Mouse (Mus musculus) brain, adult 2 months (tissue): ENCODE measurements around the gene Msi2.

Experiments used
- DNase-seq: peaks from one replicate; pipeline ENCODE4 v3.0.0; 2011; ENCODE audit warnings: low read depth, low spot score

Msi2 gene

GRCm38 (mm10) chr11:88485987-88486386 lies 232.3 kb downstream of the Msi2 start:
- DNase-seq = no peak

GRCm38 (mm10) chr11:88485088-88485487 lies 233.2 kb downstream of the Msi2 start:
- DNase-seq = no peak

GRCm38 (mm10) chr11:88484047-88484446 lies 234.3 kb downstream of the Msi2 start:
- no peak for DNase-seq

GRCm38 (mm10) chr11:88482636-88483035 lies 235.7 kb downstream of the Msi2 start:
- DNase-seq = no peak

- no peak for DNase-seq
Observed at GRCm38 (mm10) chr11:88482236-88482635, 236.1 kb downstream of the Msi2 start.

GRCm38 (mm10) chr11:88481602-88482161 lies 236.6 kb downstream of the Msi2 start:
- DNase-seq = peak; percentile 83

- no peak for DNase-seq
Observed at GRCm38 (mm10) chr11:88481092-88481601, 237.2 kb downstream of the Msi2 start.

- no peak for DNase-seq
Observed at GRCm38 (mm10) chr11:88479498-88479897, 238.8 kb downstream of the Msi2 start.

- no peak for DNase-seq
Observed at GRCm38 (mm10) chr11:88474889-88475440, 243.3 kb downstream of the Msi2 start.

- DNase-seq = no peak
Observed at GRCm38 (mm10) chr11:88472731-88473130, 245.6 kb downstream of the Msi2 start.

GRCm38 (mm10) chr11:88471981-88472647 lies 246.2 kb downstream of the Msi2 start:
- DNase-seq = no peak

- DNase-seq = no peak
Observed at GRCm38 (mm10) chr11:88470599-88470998, 247.7 kb downstream of the Msi2 start.

GRCm38 (mm10) chr11:88468996-88469395 lies 249.3 kb downstream of the Msi2 start:
- no peak for DNase-seq

GRCm38 (mm10) chr11:88467498-88468245 lies 250.6 kb downstream of the Msi2 start:
- DNase-seq = peak; percentile 77

- DNase-seq = no peak
Observed at GRCm38 (mm10) chr11:88463951-88464350, 254.4 kb downstream of the Msi2 start.

GRCm38 (mm10) chr11:88462789-88463188 lies 255.5 kb downstream of the Msi2 start:
- no peak for DNase-seq

GRCm38 (mm10) chr11:88461601-88462000 lies 256.7 kb downstream of the Msi2 start:
- no peak for DNase-seq

GRCm38 (mm10) chr11:88459946-88460736 lies 258.2 kb downstream of the Msi2 start:
- DNase-seq = no peak

GRCm38 (mm10) chr11:88457241-88457738 lies 261.0 kb downstream of the Msi2 start:
- no peak for DNase-seq

- peak; percentile 42 for DNase-seq
Observed at GRCm38 (mm10) chr11:88454867-88455806, 263.2 kb downstream of the Msi2 start.
